Mouse (Mus musculus) heart, postnatal 0 days (tissue): ENCODE measurements at regions not wholly inside any gene's neighbourhood (a gene's known extent, or its start where the extent isn't known, plus 50 kb on each side); places are given as distances from the start of the nearest gene placed in this dataset.

ENCODE experiments used
- ATAC-seq: fragments of 200-750 bp; cut with Nextera tagmentation; 2 replicates; pipeline ENCODE4 v1.8.0; 2017; ENCODE audit warnings: low read depth, moderate number of reproducible peaks, moderate library complexity; ENCODE audit not compliant: insufficient read depth
- DNase-seq: peaks from one replicate; pipeline ENCODE4 v3.0.0-alpha.2; 2016; ENCODE audit warnings: low spot score
- H3K27ac ChIP-seq: fragments of 300-500 bp; sonication (generic); 2 replicates; pipeline ENCODE4 v1.5.1; 2014; ENCODE audit warnings: low read depth, mild to moderate bottlenecking
- H3K27me3 ChIP-seq: fragments of 300-500 bp; sonication (generic); 2 replicates; pipeline ENCODE4 v1.6.1; 2014; ENCODE audit warnings: low read length, mixed read lengths; ENCODE audit not compliant: control insufficient read depth, insufficient read depth
- H3K36me3 ChIP-seq: fragments of 300-500 bp; sonication (generic); replicated peaks from 2 replicates; pipeline ENCODE4 v1.6.1; 2014; ENCODE audit warnings: low read length, mixed read lengths; ENCODE audit not compliant: control insufficient read depth, insufficient read depth
- H3K4me1 ChIP-seq: fragments of 300-500 bp; sonication (generic); 2 replicates; pipeline ENCODE4 v1.6.1; 2014; ENCODE audit warnings: antibody characterized with exemption; ENCODE audit not compliant: control insufficient read depth, insufficient read depth
- H3K4me2 ChIP-seq: fragments of 300-500 bp; sonication (generic); 2 replicates; pipeline ENCODE4 v1.6.1; 2014; ENCODE audit warnings: low read depth, mild to moderate bottlenecking, low read length, moderate library complexity
- H3K4me3 ChIP-seq: fragments of 300-500 bp; sonication (generic); 2 replicates; pipeline ENCODE4 v1.5.1; 2014; ENCODE audit warnings: low read depth, low read length
- H3K9ac ChIP-seq: fragments of 300-500 bp; sonication (generic); replicated peaks from 2 replicates; pipeline ENCODE4 v1.6.1; 2014; ENCODE audit warnings: low read depth, low read length, mixed read lengths
- H3K9me3 ChIP-seq: fragments of 300-500 bp; sonication (generic); replicated peaks from 2 replicates; pipeline ENCODE4 v1.6.1; 2016; ENCODE audit warnings: low read length; ENCODE audit not compliant: control insufficient read depth
- CTCF ChIP-seq: IDR thresholded peaks from 2 replicates; pipeline ENCODE4 v1.5.1; 2016; ENCODE audit warnings: antibody characterized with exemption, control low read depth, low read depth
- EP300 ChIP-seq: IDR thresholded peaks from 2 replicates; pipeline ENCODE4 v1.6.1; 2016; ENCODE audit warnings: antibody characterized with exemption, low read depth
- WGBS: fragments of 180-500 bp; shearing (Covaris S2); extraction: QIAGEN DNeasy Blood & Tissue Kit; methylation state at CpG from one replicate; pipeline ENCODE4 v1.1.7; 2014; 5-methylcytosine and 5-hydroxymethylcytosine counted together

GRCm38 (mm10) chrX:13224902-13225301, 55.9 kb upstream of the Ddx3x start:
- Histone ChIP-seq H3K9me3 (no peaks in the 10 kb centered on the region), H3K27ac (no peak overlapping the region), H3K4me1 (no peaks in the 10 kb centered on the region), H3K4me2 (no peak overlapping the region), H3K9ac (no peak overlapping the region), H3K36me3 (no peaks in the 10 kb centered on the region), H3K27me3 (no peaks in the 10 kb centered on the region), H3K4me3 (no peak overlapping the region)
- no peak for ATAC-seq
- TF ChIP-seq CTCF (peak; percentile 51), EP300 (no peak)
- DNase-seq: peak; percentile 36
- WGBS: 12% methylated on average over 3 of the region's 3 CpGs

- DNase-seq (no peak), ATAC-seq (no peak)
- Histone ChIP-seq H3K4me2 (no peak overlapping the region), H3K27me3 (no peaks in the 10 kb centered on the region), H3K9ac (no peak overlapping the region), H3K4me1 (no peaks in the 10 kb centered on the region), H3K9me3 (no peaks in the 10 kb centered on the region), H3K27ac (no peak overlapping the region), H3K36me3 (no peaks in the 10 kb centered on the region), H3K4me3 (no peak overlapping the region)
- WGBS: 59% methylated on average over 3 of the region's 3 CpGs
- TF ChIP-seq CTCF (no peak), EP300 (no peak)
Measured at GRCm38 (mm10) chrX:13226429-13226828, 54.3 kb upstream of the Ddx3x start.

GRCm38 (mm10) chrX:13229891-13230614, 50.7 kb upstream of the Ddx3x start:
- Histone ChIP-seq H3K4me1 (no peaks in the 10 kb centered on the region), H3K27ac (peak overlapping the region; percentile 87), H3K27me3 (no peaks in the 10 kb centered on the region), H3K4me2 (peak overlapping the region; percentile 63), H3K4me3 (peak overlapping the region; percentile 41), H3K36me3 (no peaks in the 10 kb centered on the region), H3K9ac (no peak overlapping the region; the same call in 1 of the 2 replicates), H3K9me3 (no peaks in the 10 kb centered on the region)
- peak; percentile 30 for DNase-seq
- ATAC-seq: peak; percentile 42
- TF ChIP-seq CTCF: peak; percentile 57
- TF ChIP-seq EP300: no peak
- WGBS: 23% methylated on average over 8 of the region's 8 CpGs

GRCm38 (mm10) chrX:13230615-13231179, 50.1 kb upstream of the Ddx3x start:
- Histone ChIP-seq H3K4me2 (peak overlapping the region; percentile 63), H3K36me3 (no peaks in the 10 kb centered on the region), H3K9ac (peak overlapping the region; percentile 36; the same call in 1 of the 2 replicates), H3K27me3 (no peaks in the 10 kb centered on the region), H3K27ac (peak overlapping the region; percentile 87), H3K4me1 (no peaks in the 10 kb centered on the region), H3K9me3 (no peaks in the 10 kb centered on the region), H3K4me3 (peak overlapping the region; percentile 41)
- ATAC-seq: peak; percentile 99
- 11% methylated on average over 17 of the region's 17 CpGs for WGBS
- peak; percentile 86 for DNase-seq
- no peak for TF ChIP-seq EP300
- no peak for TF ChIP-seq CTCF
